Mouse (Mus musculus) midbrain, embryonic 14.5 days (tissue): ENCODE data around the gene Cetn3. TPM values are rescaled to one million over a fixed set of nuclear protein-coding genes. Genes with fewer than 3 reads are reported as not detected.

Experiments
- ATAC-seq: fragments of 200-750 bp; cut with Nextera tagmentation; 2 replicates; pipeline ENCODE4 v1.8.0; 2017; ENCODE audit warnings: moderate number of reproducible peaks, moderate library complexity; ENCODE audit not compliant: low FRiP score, low TSS enrichment
- DNase-seq: peaks from one replicate; pipeline ENCODE4 v3.0.0-alpha.2; 2015
- H3K27ac ChIP-seq: fragments of 300-500 bp; sonication (generic); replicated peaks from 2 replicates; pipeline ENCODE4 v1.5.1; 2014; ENCODE audit warnings: mild to moderate bottlenecking, low read depth, low read length, moderate library complexity
- H3K27me3 ChIP-seq: fragments of 300-500 bp; sonication (generic); 2 replicates; pipeline ENCODE4 v1.6.1; 2014; ENCODE audit warnings: low read length, control low read depth, mixed read lengths; ENCODE audit not compliant: control insufficient read depth, insufficient read depth
- H3K36me3 ChIP-seq: fragments of 300-500 bp; sonication (generic); 2 replicates; pipeline ENCODE4 v1.6.1; 2014; ENCODE audit warnings: low read length, control low read depth; ENCODE audit not compliant: control insufficient read depth, insufficient read depth
- H3K4me1 ChIP-seq: fragments of 300-500 bp; sonication (generic); 2 replicates; pipeline ENCODE4 v1.6.1; 2014; ENCODE audit warnings: mild to moderate bottlenecking, antibody characterized with exemption, low read length, control low read depth; ENCODE audit not compliant: control insufficient read depth, insufficient read depth
- H3K4me2 ChIP-seq: fragments of 300-500 bp; sonication (generic); 2 replicates; pipeline ENCODE4 v1.6.1; 2014; ENCODE audit warnings: mild to moderate bottlenecking, low read length, moderate library complexity
- H3K4me3 ChIP-seq: fragments of 300-500 bp; sonication (generic); replicated peaks from 2 replicates; pipeline ENCODE4 v1.5.1; 2014; ENCODE audit warnings: low read depth, low read length
- H3K9ac ChIP-seq: fragments of 300-500 bp; sonication (generic); replicated peaks from 2 replicates; pipeline ENCODE4 v1.6.1; 2014; ENCODE audit warnings: mild to moderate bottlenecking, low read length, moderate library complexity
- H3K9me3 ChIP-seq: fragments of 300-500 bp; sonication (generic); 2 replicates; pipeline ENCODE4 v1.6.1; 2016; ENCODE audit warnings: low read length, control low read depth, mixed read lengths; ENCODE audit not compliant: control insufficient read depth
- WGBS: fragments of 180-500 bp; shearing (Covaris S2); extraction: QIAGEN DNeasy Blood & Tissue Kit; methylation state at CpG from one replicate; pipeline ENCODE4 v1.1.7; 2014; 5-methylcytosine and 5-hydroxymethylcytosine counted together
- polyA plus RNA-seq: library from polyadenylated mRNA; unstranded; fragments of >200 nt; fragmentation: Nextera tagmentation; extraction: Ambion mirVana; gene quantifications from 2 replicates; pipeline ENCODE4 v1.2.1, GENCODE M21; 2014

Cetn3 gene
- polyA plus RNA-seq = 261 and 274 TPM in 2 replicates

DNA sequence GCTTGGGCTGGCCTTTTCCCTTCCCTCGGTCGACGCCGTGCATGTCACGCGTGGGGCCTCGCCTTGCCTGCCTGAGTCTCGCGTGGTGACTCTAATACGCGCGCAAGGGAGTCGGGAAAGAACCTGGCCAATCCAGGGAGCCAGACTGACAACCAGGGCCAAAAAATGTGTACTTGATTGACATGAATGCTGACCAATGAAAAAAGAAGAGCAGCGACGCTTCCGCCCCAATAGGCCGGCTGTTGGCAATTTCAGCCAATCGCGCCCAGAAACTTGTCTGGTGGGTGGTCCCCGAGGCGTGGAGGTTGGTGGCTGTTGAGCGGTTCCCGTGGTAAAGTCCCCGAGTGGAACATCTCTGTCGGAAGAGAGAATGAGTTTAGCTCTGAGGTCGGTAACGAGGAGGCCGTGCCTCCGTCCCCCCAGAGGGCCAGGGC, at the start of gene Cetn3:
Cetn3 (plus strand) TSS at position 107 of the 434 bp plus-strand sequence.
- peaks cover 12% of the 10 kb centered on the region; the same call in 1 of the 2 replicates for H3K36me3 ChIP-seq

DNA sequence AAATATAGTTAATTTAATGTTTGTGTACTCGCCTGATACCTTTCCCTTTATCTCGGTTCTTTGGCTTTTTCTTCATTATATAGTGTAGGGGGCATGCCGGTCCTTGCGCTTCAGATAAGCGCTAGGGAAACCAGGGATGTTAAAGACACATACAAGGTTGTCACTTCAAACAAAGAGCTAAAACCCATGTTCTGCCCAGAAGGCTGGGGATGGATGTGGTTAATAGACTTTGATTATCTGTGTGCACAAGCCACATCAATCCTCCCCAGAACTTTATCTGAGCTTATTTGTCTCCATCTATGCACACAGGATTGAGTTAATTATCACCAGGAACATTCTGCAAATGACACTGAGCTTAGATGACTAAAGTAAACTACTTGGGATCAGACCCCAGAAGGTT, 46.3 kb upstream of the Cetn3 start:
- Histone ChIP-seq H3K9me3 (no peaks in the 10 kb centered on the region), H3K36me3 (no peaks in the 10 kb centered on the region), H3K4me2 (no peak overlapping the region), H3K4me3 (no peak overlapping the region), H3K27me3 (no peaks in the 10 kb centered on the region), H3K27ac (no peak overlapping the region), H3K9ac (no peak overlapping the region), H3K4me1 (no peaks in the 10 kb centered on the region)
- no peak for ATAC-seq
- WGBS = 90% methylated on average over 5 of the region's 5 CpGs
- DNase-seq = no peak

More for the DNA sequence above, at the start of gene Cetn3:
- Histone ChIP-seq H3K27me3 (no peaks in the 10 kb centered on the region), H3K4me2 (peak within 1 kb of the TSS; percentile 74), H3K4me1 (peaks cover 17% of the 10 kb centered on the region; the same call in 1 of the 2 replicates), H3K9me3 (no peaks in the 10 kb centered on the region), H3K9ac (peak within 1 kb of the TSS; percentile 91), H3K27ac (peak within 1 kb of the TSS; percentile 99), H3K4me3 (peak within 1 kb of the TSS; percentile 75)
- DNase-seq = peak; percentile 97
- ATAC-seq = peak; percentile 92
- WGBS = under 1% methylated on average over 29 of the region's 29 CpGs

DNA sequence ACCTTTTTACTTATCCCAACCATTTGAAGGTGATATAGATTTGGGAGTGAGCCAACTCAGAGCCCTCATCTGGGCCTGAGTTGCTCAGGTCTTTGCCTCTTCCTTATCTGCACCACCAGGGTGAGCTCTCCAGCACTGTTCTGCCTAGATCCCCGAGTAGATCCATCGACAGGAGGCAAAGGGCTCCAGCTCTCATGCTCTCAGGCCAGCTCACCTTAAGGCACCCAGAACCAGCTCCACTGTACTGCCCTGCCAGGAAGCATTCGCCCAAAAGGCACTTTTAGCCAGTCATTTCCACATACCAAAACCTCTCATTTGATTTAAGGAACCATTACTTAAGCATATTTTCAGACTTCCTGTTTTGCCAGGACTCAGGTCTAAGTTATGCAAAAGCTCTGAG, 42.0 kb upstream of the Cetn3 start:
- H3K27me3 ChIP-seq = no peaks in the 10 kb centered on the region
- no peak for DNase-seq
- no peaks in the 10 kb centered on the region for H3K4me1 ChIP-seq
- H3K4me2 ChIP-seq = no peak overlapping the region
- no peak overlapping the region for H3K4me3 ChIP-seq
- no peak overlapping the region for H3K9ac ChIP-seq
- no peak for ATAC-seq
- peaks cover under 1% of the 10 kb centered on the region; the same call in 1 of the 2 replicates for H3K9me3 ChIP-seq
- H3K27ac ChIP-seq = no peak overlapping the region
- no peaks in the 10 kb centered on the region for H3K36me3 ChIP-seq
- 62% methylated on average over 3 of the region's 3 CpGs for WGBS

DNA sequence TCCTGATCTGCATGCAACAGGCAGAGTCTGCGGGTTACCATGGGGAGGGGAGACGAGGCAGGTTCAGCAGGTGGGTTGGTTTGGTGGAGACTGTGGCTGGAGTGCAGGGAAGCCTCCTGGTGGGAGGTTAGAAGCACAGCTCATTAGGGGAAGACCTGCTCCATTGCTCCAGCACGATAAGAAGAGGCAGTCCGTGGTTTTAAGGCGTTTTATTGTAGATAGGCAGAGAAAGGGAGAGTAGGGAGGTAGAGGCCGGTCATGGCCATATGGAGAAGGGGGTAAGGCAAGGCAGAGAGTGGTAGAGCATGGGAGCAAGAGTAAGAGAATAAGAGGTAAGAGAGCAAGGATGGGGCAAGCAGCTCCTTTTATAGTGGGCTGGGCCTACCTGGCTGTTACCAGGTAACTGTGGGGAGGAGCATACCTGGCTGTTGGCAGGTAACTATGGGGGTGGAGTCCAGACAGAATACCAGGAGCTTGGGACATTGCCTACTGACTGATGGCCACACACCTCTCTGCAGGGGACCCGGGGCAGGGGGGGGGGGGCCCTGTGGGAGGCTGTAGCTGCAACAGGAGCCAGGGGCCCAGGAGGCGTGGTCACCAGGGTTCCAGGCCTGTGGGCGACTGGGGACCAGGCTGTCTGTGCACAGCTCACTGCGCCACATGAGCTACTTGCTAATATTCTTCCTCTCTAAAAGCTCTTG, 39.3 kb upstream of the Cetn3 start:
- ATAC-seq (0 out of 2 replicates have a peak, but pooled peaks have one; percentile 20), DNase-seq (no peak)
- no peaks in the 10 kb centered on the region for H3K27me3 ChIP-seq
- H3K27ac ChIP-seq = no peak overlapping the region
- H3K4me2 ChIP-seq = no peak overlapping the region
- peaks cover 4% of the 10 kb centered on the region; the same call in 1 of the 2 replicates for H3K9me3 ChIP-seq
- no peak overlapping the region for H3K4me3 ChIP-seq
- no peaks in the 10 kb centered on the region for H3K36me3 ChIP-seq
- H3K4me1 ChIP-seq = no peaks in the 10 kb centered on the region
- WGBS = 51% methylated on average over 10 of the region's 10 CpGs
- no peak overlapping the region for H3K9ac ChIP-seq

DNA sequence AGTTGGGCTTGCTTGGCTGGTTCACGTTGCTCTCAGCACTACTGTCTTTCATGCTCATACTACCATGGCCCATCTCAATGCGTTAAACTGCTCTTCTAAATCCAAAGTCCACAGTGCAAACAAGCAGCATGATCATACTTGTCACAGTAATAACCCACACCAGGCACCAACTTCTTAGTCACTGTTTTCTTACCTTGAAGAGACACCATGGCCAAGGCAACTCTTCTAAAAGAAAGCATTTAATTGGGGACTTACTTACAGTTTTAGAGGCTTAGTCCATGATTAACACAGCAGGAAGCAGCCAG, 38.8 kb upstream of the Cetn3 start:
- Histone ChIP-seq H3K4me3 (no peak overlapping the region), H3K27me3 (no peaks in the 10 kb centered on the region), H3K36me3 (no peaks in the 10 kb centered on the region), H3K9ac (no peak overlapping the region), H3K4me2 (no peak overlapping the region), H3K9me3 (peaks cover 4% of the 10 kb centered on the region; the same call in 1 of the 2 replicates), H3K4me1 (no peaks in the 10 kb centered on the region), H3K27ac (no peak overlapping the region)
- 28% methylated on average over 2 of the region's 2 CpGs for WGBS
- no peak for ATAC-seq
- no peak for DNase-seq

DNA sequence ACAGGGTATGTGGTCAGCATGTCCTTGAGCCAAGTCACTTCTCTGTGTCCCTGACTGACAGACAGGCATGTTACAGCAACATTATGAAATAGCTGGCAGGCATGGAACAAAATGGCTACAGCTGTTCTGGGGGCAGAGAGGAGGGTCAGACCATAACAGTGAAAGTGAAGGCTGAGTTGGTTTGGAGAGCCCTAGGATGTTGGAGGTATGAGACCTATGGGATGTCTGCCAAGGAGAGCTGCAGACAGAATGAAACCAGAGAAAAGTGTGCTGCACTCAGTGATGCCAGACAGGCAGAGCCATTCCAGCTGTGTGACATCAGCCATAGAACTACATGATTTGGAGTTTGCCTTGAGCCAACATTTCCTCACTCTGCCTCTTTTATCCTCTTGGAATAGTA, 28.0 kb upstream of the Cetn3 start:
- H3K27me3 ChIP-seq = no peaks in the 10 kb centered on the region
- H3K4me2 ChIP-seq = no peak overlapping the region
- H3K9ac ChIP-seq = no peak overlapping the region
- H3K4me1 ChIP-seq = no peaks in the 10 kb centered on the region
- H3K4me3 ChIP-seq = no peak overlapping the region
- no peak overlapping the region for H3K27ac ChIP-seq
- DNase-seq (no peak), ATAC-seq (no peak)
- no peaks in the 10 kb centered on the region for H3K36me3 ChIP-seq
- no peaks in the 10 kb centered on the region for H3K9me3 ChIP-seq

DNA sequence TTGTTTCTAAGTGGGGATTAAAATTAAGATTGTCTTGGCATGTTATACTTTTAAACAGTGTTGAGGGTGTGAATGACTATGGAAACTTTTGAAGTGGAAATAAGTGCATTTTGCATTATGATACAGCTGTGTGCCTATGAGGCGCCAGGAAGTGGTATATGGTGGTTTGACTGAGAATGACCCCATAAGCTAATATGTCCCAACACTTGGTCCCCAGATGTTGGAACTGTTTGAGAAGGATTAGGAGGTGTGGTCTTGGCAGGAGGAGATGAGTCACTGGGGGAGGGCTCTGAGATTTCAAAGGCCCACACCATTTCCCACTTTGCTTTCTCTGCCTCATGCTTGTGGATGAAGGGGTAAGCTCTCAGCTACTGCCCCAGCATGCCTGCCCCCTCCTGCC, 27.6 kb upstream of the Cetn3 start:
- no peak overlapping the region for H3K4me2 ChIP-seq
- H3K9me3 ChIP-seq = no peaks in the 10 kb centered on the region
- H3K27ac ChIP-seq = no peak overlapping the region
- 100% methylated on average over 1 of the region's 1 CpGs for WGBS
- DNase-seq (no peak), ATAC-seq (no peak)
- H3K9ac ChIP-seq = no peak overlapping the region
- no peaks in the 10 kb centered on the region for H3K27me3 ChIP-seq
- no peak overlapping the region for H3K4me3 ChIP-seq
- H3K36me3 ChIP-seq = no peaks in the 10 kb centered on the region
- no peaks in the 10 kb centered on the region for H3K4me1 ChIP-seq

DNA sequence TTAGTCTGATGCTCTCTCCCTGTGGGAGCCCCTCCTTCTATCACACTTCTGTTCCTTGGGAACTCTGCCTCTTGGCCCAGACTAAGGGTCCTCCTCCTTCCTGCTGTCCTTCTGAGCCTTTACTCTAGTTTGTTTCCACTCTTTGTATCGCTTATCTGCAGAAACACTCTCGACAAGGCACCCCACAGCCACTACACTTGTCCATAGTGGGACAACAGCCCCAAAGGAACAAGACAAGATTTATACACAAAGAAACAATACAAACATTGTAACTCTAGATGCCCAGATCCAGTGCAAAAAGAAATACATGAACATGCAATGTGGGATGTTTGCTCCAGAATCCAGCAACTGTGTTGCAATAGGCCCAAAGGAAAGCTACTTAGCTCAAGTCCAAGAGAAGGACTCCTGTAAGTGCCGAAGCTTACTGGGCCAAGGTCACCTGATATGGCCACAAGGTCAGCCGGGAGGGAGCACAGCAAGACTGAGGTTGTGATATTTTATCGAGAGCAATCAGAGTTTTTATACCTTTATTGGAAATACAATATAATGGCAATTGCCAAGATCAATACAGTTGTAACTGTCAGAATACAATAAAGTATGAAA, 25.7 kb upstream of the Cetn3 start:
- WGBS = 91% methylated on average over 5 of the region's 5 CpGs
- no peak overlapping the region for H3K27ac ChIP-seq
- no peak overlapping the region for H3K4me2 ChIP-seq
- H3K9me3 ChIP-seq = no peaks in the 10 kb centered on the region
- no peak for DNase-seq
- H3K9ac ChIP-seq = no peak overlapping the region
- no peak overlapping the region for H3K4me3 ChIP-seq
- H3K36me3 ChIP-seq = no peaks in the 10 kb centered on the region
- H3K27me3 ChIP-seq = no peaks in the 10 kb centered on the region
- H3K4me1 ChIP-seq = no peaks in the 10 kb centered on the region
- ATAC-seq = no peak

DNA sequence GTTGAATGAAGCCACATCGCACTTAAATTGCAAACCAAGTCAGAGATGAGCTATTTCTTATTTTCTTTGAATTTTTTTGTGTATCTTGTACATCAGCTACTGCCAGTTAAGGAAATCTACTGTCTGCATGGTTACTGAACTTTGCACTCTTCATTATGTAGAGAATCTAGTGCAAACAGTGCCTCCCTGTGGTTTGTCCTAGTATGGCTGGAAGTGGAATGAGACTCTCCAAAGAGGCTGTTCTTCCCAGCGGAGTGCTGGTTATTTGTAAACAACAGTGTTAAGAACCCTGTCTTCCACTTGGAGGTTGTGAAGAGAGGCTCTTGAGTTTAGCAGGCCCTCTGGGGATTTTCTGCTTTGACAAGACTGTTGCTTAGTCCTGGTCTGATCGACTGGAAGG, 22.5 kb upstream of the Cetn3 start:
- no peak for ATAC-seq
- H3K4me3 ChIP-seq = no peak overlapping the region
- H3K9ac ChIP-seq = no peak overlapping the region
- peak; percentile 80 for DNase-seq
- no peak overlapping the region for H3K27ac ChIP-seq
- H3K4me2 ChIP-seq = no peak overlapping the region
- H3K27me3 ChIP-seq = no peaks in the 10 kb centered on the region
- no peaks in the 10 kb centered on the region for H3K9me3 ChIP-seq
- H3K36me3 ChIP-seq = no peaks in the 10 kb centered on the region
- H3K4me1 ChIP-seq = no peaks in the 10 kb centered on the region
- WGBS = 31% methylated on average over 3 of the region's 3 CpGs
